Mouse (Mus musculus) gonadal fat pad, adult 2 months (tissue): ENCODE results near the gene Rnf6. TPM values are rescaled to one million over a fixed set of nuclear protein-coding genes. Genes with fewer than 3 reads are reported as not detected.
"Not testable (repeated sequence)": the region's sequence is repeated elsewhere in the genome, so short reads cannot be mapped to it uniquely, and the experiment has no call there.

Experiments used
- DNase-seq: peaks from one replicate; pipeline ENCODE4 v3.0.0-alpha.2; 2012; ENCODE audit warnings: low read depth
- polyA plus RNA-seq: library from polyadenylated mRNA; depleted of rRNA; stranded (reverse); fragments of >200 nt; gene quantifications from 2 replicates; pipeline ENCODE4 v1.2.3, GENCODE M21; 2012

Gene Rnf6
- polyA plus RNA-seq, 1 experiment, result 26.6 TPM

- no peak for DNase-seq
Measured at GRCm38 (mm10) chr5:146230864-146231654, 9.7 kb upstream of the Rnf6 start, which contains the start of gene Cdk8. TSS of gene Cdk8 (plus strand) at chr5:146231230.

- no peak for DNase-seq
Measured at GRCm38 (mm10) chr5:146229869-146230650, 8.7 kb upstream of the Rnf6 start.

- no peak for DNase-seq
Measured at GRCm38 (mm10) chr5:146227496-146227895, 6.1 kb upstream of the Rnf6 start.

- DNase-seq, result no peak
Measured at GRCm38 (mm10) chr5:146223786-146224185, 2.4 kb upstream of the Rnf6 start.

- no peak for DNase-seq
Measured at GRCm38 (mm10) chr5:146221722-146222121, 367 bp upstream of the Rnf6 start.

- no peak for DNase-seq
Measured at GRCm38 (mm10) chr5:146220501-146220878, 865 bp downstream of the Rnf6 start.

- no peak for DNase-seq
Measured at GRCm38 (mm10) chr5:146205537-146205936, 15.8 kb downstream of the Rnf6 start.

GRCm38 (mm10) chr5:146203921-146204320 lies 17.4 kb downstream of the Rnf6 start:
- DNase-seq, result no peak

- DNase-seq, result no peak
Measured at GRCm38 (mm10) chr5:146200580-146200979, 20.8 kb downstream of the Rnf6 start.

GRCm38 (mm10) chr5:146199540-146199939 lies 21.8 kb downstream of the Rnf6 start:
- no peak for DNase-seq

GRCm38 (mm10) chr5:146199073-146199472 lies 22.3 kb downstream of the Rnf6 start:
- no peak for DNase-seq

- DNase-seq, result no peak
Measured at GRCm38 (mm10) chr5:146193360-146193759, 28.0 kb downstream of the Rnf6 start.

- no peak for DNase-seq
Measured at GRCm38 (mm10) chr5:146190501-146191269, 30.7 kb downstream of the Rnf6 start.

- DNase-seq, result no peak
Measured at GRCm38 (mm10) chr5:146190093-146190492, 31.3 kb downstream of the Rnf6 start.

- DNase-seq, result no peak
Measured at GRCm38 (mm10) chr5:146188712-146189111, 32.6 kb downstream of the Rnf6 start.

- no peak for DNase-seq
Measured at GRCm38 (mm10) chr5:146188144-146188543, 33.2 kb downstream of the Rnf6 start.

GRCm38 (mm10) chr5:146187441-146187840 lies 33.9 kb downstream of the Rnf6 start:
- not testable (repeated sequence) for DNase-seq

- not testable (repeated sequence) for DNase-seq
Measured at GRCm38 (mm10) chr5:146185204-146185603, 36.2 kb downstream of the Rnf6 start, which contains the start of gene 1700001J03Rik. TSS of gene 1700001J03Rik (minus strand) at chr5:146185304.

GRCm38 (mm10) chr5:146172744-146173143 lies 48.6 kb downstream of the Rnf6 start:
- not testable (repeated sequence) for DNase-seq

- not testable (repeated sequence) for DNase-seq
Measured at GRCm38 (mm10) chr5:146170621-146171020, 50.7 kb downstream of the Rnf6 start, which contains the start of gene Gm6309. TSS of gene Gm6309 (minus strand) at chr5:146170721.

GRCm38 (mm10) chr5:146160439-146160838 lies 60.9 kb downstream of the Rnf6 start, which contains the start of gene Gm5565:
TSS of gene Gm5565 (minus strand) at chr5:146160539.
- not testable (repeated sequence) for DNase-seq
